Mouse (Mus musculus) small intestine, adult 2 months (tissue): ENCODE results near the gene Tmem132e.

Source experiments
- CTCF ChIP-seq: fragments of 200-500 bp; IDR thresholded peaks from 2 replicates; pipeline ENCODE4 v1.5.1; 2012; ENCODE audit warnings: low read depth, mild to moderate bottlenecking, control low read depth, inconsistent platforms, low read length, moderate library complexity, mixed read lengths; ENCODE audit not compliant: insufficient replicate concordance, insufficient read length; ENCODE audit errors: extremely low read depth
- POLR2A ChIP-seq: fragments of 200-500 bp; IDR thresholded peaks from 2 replicates; pipeline ENCODE4 v1.6.1; 2012; ENCODE audit warnings: low read depth, mild to moderate bottlenecking, control low read depth, inconsistent platforms, low read length, moderate library complexity

DNA sequence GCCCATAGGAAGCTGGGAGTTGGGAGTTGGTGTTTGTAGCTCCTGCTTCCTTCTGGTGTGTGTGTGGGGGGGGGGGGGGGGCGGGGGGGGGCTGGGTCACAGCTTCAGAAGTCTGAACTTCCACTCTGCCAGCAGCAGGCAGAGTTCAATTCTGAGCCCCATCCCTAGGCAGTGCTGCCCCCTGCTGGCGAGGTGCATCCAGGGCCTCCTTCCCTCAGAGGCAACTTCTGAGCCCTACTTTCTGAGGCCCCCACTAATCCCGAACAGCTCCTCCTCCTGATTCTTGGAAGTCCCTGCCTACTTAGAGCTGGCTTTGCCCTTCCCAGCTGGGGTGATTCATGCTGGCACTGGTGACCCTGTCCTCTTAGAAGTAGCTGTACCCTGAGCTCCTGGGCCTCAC, 10.9 kb downstream of the Tmem132e start:
- TF ChIP-seq CTCF (peak; percentile 69), POLR2A (no peak)
